Mouse (Mus musculus) embryonic facial prominence, embryonic 10.5 days (tissue): ENCODE data around the gene Rassf3. TPM values are rescaled to one million over a fixed set of nuclear protein-coding genes. Genes with fewer than 3 reads are reported as not detected.

Experiments used
- DNase-seq: peaks from one replicate; pipeline ENCODE4 v3.0.0-alpha.2; 2017; ENCODE audit warnings: low spot score
- H3K27ac ChIP-seq: fragments of 300-500 bp; sonication (generic); replicated peaks from 2 replicates; pipeline ENCODE4 v1.5.1; 2016; ENCODE audit warnings: mild to moderate bottlenecking
- H3K27me3 ChIP-seq: fragments of 300-500 bp; sonication (generic); replicated peaks from 2 replicates; pipeline ENCODE4 v1.6.1; 2016; ENCODE audit warnings: low read depth, mild to moderate bottlenecking; ENCODE audit not compliant: poor library complexity, severe bottlenecking
- H3K36me3 ChIP-seq: fragments of 300-500 bp; sonication (generic); replicated peaks from 2 replicates; pipeline ENCODE4 v1.6.1; 2016; ENCODE audit warnings: mild to moderate bottlenecking, moderate library complexity
- H3K4me1 ChIP-seq: fragments of 300-500 bp; sonication (generic); 2 replicates; pipeline ENCODE4 v1.6.1; 2016
- H3K4me3 ChIP-seq: fragments of 300-500 bp; sonication (generic); 2 replicates; pipeline ENCODE4 v1.5.1; 2016; ENCODE audit warnings: mild to moderate bottlenecking, moderate library complexity
- H3K9me3 ChIP-seq: fragments of 300-500 bp; sonication (generic); 2 replicates; pipeline ENCODE4 v1.6.1; 2016; ENCODE audit warnings: mild to moderate bottlenecking
- WGBS: fragments of 180-500 bp; shearing (Covaris S2); methylation state at CpG from one replicate; pipeline ENCODE4 v1.1.7; 2016; 5-methylcytosine and 5-hydroxymethylcytosine counted together
- polyA plus RNA-seq: library from polyadenylated mRNA; unstranded; fragments of >200 nt; fragmentation: Nextera tagmentation; extraction: Ambion mirVana; gene quantifications from 2 replicates; pipeline ENCODE4 v1.2.1, GENCODE M21; 2016

Rassf3 gene
- polyA plus RNA-seq, 1 experiment from 2014 or later = 19.4 TPM

- Histone ChIP-seq H3K27ac (no peak overlapping the region), H3K4me3 (no peak overlapping the region), H3K9me3 (no peaks in the 10 kb centered on the region), H3K27me3 (no peaks in the 10 kb centered on the region), H3K36me3 (0 out of 2 replicates have a peak, but pooled peaks cover 3% of the 10 kb centered on the region), H3K4me1 (peaks cover 26% of the 10 kb centered on the region)
- no peak for DNase-seq
- 77% methylated on average over 6 of the region's 6 CpGs for WGBS
Observed at GRCm38 (mm10) chr10:121454708-121455475, 21.3 kb downstream of the Rassf3 start.

DNA sequence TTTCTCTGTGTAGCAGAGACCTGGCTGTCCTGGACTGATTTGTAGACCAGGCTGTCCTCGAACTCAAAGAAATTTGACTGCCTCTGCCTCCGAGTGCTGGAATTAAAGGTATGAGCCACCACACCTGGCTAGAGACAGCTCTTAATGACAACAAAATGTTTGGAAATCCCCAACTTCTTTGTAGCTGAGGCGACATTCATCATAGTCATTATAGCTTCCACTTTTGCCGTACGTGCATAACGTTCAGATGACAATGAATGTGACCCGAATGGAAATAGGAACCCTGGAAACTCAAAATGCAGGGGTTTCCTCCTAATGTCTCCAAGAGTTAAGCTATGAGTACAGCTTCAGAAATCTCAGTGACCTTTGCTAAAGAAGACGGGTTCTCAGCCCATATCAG is 22.1 kb downstream of the Rassf3 start:
- H3K4me1 ChIP-seq = peaks cover 17% of the 10 kb centered on the region
- 86% methylated on average over 8 of the region's 8 CpGs for WGBS
- H3K9me3 ChIP-seq = no peaks in the 10 kb centered on the region
- no peak overlapping the region for H3K4me3 ChIP-seq
- H3K27ac ChIP-seq = no peak overlapping the region
- DNase-seq = no peak
- no peaks in the 10 kb centered on the region for H3K27me3 ChIP-seq
- 0 out of 2 replicates have a peak, but pooled peaks cover 3% of the 10 kb centered on the region for H3K36me3 ChIP-seq

DNA sequence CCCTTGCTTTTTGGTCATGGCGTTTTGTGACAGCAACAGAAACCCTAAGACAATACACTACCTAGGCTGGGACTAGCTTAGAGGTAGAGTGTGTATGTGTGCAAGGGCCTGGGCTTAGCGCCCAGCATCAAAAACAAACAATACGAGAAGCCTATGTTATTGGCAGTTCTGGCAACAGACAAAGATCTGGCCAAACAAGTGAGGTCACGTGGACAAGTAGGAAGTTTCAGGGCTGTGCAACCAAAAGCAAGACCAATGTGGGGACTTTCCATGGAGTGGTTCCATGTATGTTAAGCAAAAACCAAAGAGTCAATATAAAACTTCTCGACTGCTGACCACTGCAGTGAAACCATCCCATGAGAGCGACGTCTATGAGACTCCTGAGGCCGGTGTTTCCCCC is 30.3 kb downstream of the Rassf3 start:
- DNase-seq = no peak
- Histone ChIP-seq H3K9me3 (no peaks in the 10 kb centered on the region), H3K27me3 (no peaks in the 10 kb centered on the region), H3K36me3 (0 out of 2 replicates have a peak, but pooled peaks cover 4% of the 10 kb centered on the region), H3K4me1 (peaks cover 38% of the 10 kb centered on the region), H3K4me3 (no peak overlapping the region), H3K27ac (no peak overlapping the region)
- WGBS = 88% methylated on average over 8 of the region's 8 CpGs

GRCm38 (mm10) chr10:121444198-121444597 is 31.9 kb downstream of the Rassf3 start:
- H3K4me3 ChIP-seq = no peak overlapping the region
- WGBS = 93% methylated on average over 7 of the region's 7 CpGs
- no peak overlapping the region; the same call in 1 of the 2 replicates for H3K27ac ChIP-seq
- H3K27me3 ChIP-seq = no peaks in the 10 kb centered on the region
- DNase-seq = no peak
- no peaks in the 10 kb centered on the region for H3K9me3 ChIP-seq
- peaks cover 47% of the 10 kb centered on the region for H3K4me1 ChIP-seq
- 0 out of 2 replicates have a peak, but pooled peaks cover 4% of the 10 kb centered on the region for H3K36me3 ChIP-seq

DNA sequence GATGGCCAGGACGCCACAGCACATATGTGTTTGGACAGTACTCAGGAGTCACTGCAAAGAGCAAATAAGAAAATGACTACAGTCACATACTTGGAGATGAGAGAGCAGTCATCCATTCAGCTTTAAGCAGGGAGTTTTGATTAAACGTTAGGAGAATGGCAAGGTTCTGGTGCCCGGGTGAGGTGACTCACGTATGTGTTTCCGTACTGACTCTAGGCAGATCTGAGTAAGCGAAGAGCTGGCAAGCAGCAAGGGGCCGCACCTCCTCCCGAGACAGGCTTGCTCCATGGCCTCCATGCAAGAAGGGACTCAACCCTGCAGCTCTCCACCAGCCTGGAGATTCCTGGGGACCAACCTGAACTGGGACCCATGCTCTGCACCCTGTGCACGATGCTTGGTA is 32.4 kb downstream of the Rassf3 start:
- Histone ChIP-seq H3K9me3 (no peaks in the 10 kb centered on the region), H3K36me3 (0 out of 2 replicates have a peak, but pooled peaks cover 4% of the 10 kb centered on the region), H3K27me3 (no peaks in the 10 kb centered on the region), H3K4me3 (no peak overlapping the region), H3K27ac (no peak overlapping the region; the same call in 1 of the 2 replicates), H3K4me1 (peaks cover 45% of the 10 kb centered on the region)
- 89% methylated on average over 9 of the region's 9 CpGs for WGBS
- DNase-seq = no peak

DNA sequence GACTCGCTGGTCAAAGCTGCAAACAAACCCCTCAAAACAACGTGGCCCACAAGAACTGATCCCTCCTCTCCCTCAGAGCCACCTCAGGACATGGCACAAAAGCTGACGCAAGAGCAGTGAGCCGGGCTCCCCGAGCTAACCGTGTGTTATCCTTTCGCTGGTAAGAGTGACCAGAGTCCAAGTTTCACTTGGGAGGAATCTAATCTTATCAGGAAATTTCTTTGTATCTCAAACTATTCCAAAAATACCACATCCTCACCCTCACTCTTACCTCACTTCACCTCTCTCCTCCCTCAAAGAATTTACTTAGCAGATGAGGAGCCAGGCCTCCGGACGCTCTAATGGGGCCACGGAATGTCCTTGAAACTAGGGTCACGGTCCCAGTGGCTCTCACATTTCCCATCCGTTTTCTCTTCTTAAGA is 36.8 kb downstream of the Rassf3 start:
- H3K27me3 ChIP-seq = no peaks in the 10 kb centered on the region
- no peak for DNase-seq
- H3K9me3 ChIP-seq = no peaks in the 10 kb centered on the region
- peaks cover 65% of the 10 kb centered on the region for H3K4me1 ChIP-seq
- H3K27ac ChIP-seq = no peak overlapping the region
- 0 out of 2 replicates have a peak, but pooled peaks cover 4% of the 10 kb centered on the region for H3K36me3 ChIP-seq
- H3K4me3 ChIP-seq = no peak overlapping the region
- WGBS = 89% methylated on average over 12 of the region's 12 CpGs

DNA sequence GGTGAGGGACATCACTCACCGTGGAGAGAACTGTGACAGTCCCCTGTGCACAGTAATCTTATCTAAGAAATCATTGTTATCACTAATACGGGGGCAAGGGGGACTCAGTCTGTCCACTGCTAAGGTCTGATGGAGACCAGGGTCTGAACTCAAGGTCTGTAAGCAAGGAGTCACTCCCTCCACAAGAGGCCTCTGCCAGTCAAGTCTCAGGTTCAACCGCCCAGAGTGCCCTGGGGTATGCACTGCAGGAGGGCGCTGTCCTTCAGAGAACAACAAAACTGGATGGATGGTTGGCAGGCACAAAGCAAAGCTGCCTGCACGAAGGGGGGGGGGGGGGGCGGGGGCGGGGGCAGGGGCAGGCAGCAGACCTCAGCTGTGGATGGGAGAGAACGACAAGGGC is 38.0 kb downstream of the Rassf3 start:
- Histone ChIP-seq H3K4me3 (no peak overlapping the region), H3K27me3 (no peaks in the 10 kb centered on the region), H3K36me3 (no peaks in the 10 kb centered on the region), H3K4me1 (peaks cover 67% of the 10 kb centered on the region), H3K27ac (peak overlapping the region; percentile 30; the same call in 1 of the 2 replicates), H3K9me3 (no peaks in the 10 kb centered on the region)
- no peak for DNase-seq
- 73% methylated on average over 6 of the region's 8 CpGs for WGBS

- Histone ChIP-seq H3K9me3 (no peaks in the 10 kb centered on the region), H3K4me3 (peak overlapping the region; percentile 28; the same call in 1 of the 2 replicates), H3K36me3 (no peaks in the 10 kb centered on the region), H3K4me1 (peaks cover 77% of the 10 kb centered on the region), H3K27ac (peak overlapping the region; percentile 80), H3K27me3 (no peaks in the 10 kb centered on the region)
- DNase-seq = no peak
- 43% methylated on average over 4 of the region's 4 CpGs for WGBS
Observed at GRCm38 (mm10) chr10:121436693-121437092, 39.5 kb downstream of the Rassf3 start.

DNA sequence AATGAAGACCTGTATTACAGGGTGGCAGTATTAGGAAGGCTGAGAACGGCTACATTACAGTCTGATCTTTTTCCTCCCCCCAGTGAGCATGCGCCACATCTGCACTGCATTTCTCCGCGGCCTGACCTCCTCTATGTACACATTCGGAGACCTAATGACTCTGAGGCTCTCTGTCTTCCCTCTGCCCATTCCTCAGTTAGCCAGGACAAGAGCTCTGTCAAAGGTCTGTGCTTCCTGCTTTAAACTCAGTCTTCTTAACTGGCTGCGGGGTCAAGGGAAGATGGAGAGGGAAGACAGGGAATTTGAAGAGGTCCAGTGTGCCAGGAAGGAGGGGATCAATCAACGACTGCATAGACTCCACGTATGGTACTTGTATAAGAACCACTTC is 39.9 kb downstream of the Rassf3 start:
- Histone ChIP-seq H3K27ac (peak overlapping the region; percentile 80), H3K9me3 (no peaks in the 10 kb centered on the region), H3K4me3 (peak overlapping the region; percentile 28; the same call in 1 of the 2 replicates), H3K27me3 (no peaks in the 10 kb centered on the region), H3K4me1 (peaks cover 77% of the 10 kb centered on the region), H3K36me3 (no peaks in the 10 kb centered on the region)
- WGBS = 26% methylated on average over 8 of the region's 8 CpGs
- DNase-seq = peak; percentile 74

- peak; percentile 64 for DNase-seq
- Histone ChIP-seq H3K27ac (peak overlapping the region; percentile 80), H3K4me1 (peaks cover 78% of the 10 kb centered on the region), H3K27me3 (no peaks in the 10 kb centered on the region), H3K36me3 (no peaks in the 10 kb centered on the region), H3K9me3 (no peaks in the 10 kb centered on the region), H3K4me3 (peak overlapping the region; percentile 28; the same call in 1 of the 2 replicates)
- 39% methylated on average over 28 of the region's 28 CpGs for WGBS
Observed at GRCm38 (mm10) chr10:121435546-121436257, 40.4 kb downstream of the Rassf3 start.

DNA sequence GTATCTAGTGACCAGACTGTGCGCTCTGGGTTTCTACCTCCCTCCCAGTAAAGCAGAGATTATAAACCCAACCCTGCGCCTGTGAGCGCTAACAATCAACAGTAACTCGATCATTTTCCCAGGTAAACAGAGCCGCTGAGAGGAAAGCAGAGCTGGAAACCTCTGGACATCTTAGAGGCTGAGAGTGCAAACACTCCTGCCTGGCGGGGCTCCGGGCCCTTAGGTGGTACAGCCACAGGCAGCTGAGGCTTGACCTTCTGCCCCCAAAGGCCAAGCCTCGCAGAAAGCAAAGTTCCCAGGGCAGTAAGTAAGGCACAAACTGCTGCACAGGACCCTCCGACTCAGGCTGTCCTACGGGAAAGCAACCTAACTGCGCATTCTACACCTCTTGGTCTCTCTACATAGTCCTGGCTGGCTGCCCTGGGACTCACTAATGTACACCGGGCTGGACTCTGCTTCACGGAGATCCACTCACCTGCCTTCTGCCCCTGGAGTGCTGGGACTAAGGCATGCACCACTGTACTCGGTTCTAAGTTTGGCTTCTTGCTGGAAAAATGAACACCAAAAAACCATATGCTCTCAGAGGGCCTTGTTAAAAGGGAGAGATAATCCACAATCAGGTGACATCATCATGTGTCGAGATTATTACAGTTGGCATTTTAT is 41.6 kb downstream of the Rassf3 start:
- Histone ChIP-seq H3K4me3 (no peak overlapping the region), H3K27me3 (no peaks in the 10 kb centered on the region), H3K9me3 (no peaks in the 10 kb centered on the region), H3K4me1 (peaks cover 82% of the 10 kb centered on the region), H3K36me3 (no peaks in the 10 kb centered on the region), H3K27ac (peak overlapping the region; percentile 58)
- 53% methylated on average over 15 of the region's 15 CpGs for WGBS
- DNase-seq = no peak

- Histone ChIP-seq H3K36me3 (no peaks in the 10 kb centered on the region), H3K27ac (peak overlapping the region; percentile 67), H3K9me3 (no peaks in the 10 kb centered on the region), H3K27me3 (no peaks in the 10 kb centered on the region), H3K4me1 (peaks cover 93% of the 10 kb centered on the region), H3K4me3 (no peak overlapping the region)
- 33% methylated on average over 16 of the region's 16 CpGs for WGBS
- DNase-seq = no peak
Observed at GRCm38 (mm10) chr10:121432635-121433280, 43.4 kb downstream of the Rassf3 start.
